Mouse (Mus musculus) inflammation-experienced regulatory T-cells, adult 6 months (primary cell): Measurements from ENCODE around the gene Aoah. TPM values are rescaled to one million over a fixed set of nuclear protein-coding genes. Genes with fewer than 3 reads are reported as not detected.

ENCODE experiments used
- ATAC-seq: one replicate; pipeline ENCODE4 v1.8.0; 2017
- polyA plus RNA-seq, 3 experiments: library from polyadenylated mRNA; unstranded; fragments of 100-300 nt; shearing (Covaris generic); gene quantifications; one replicate each; pipeline ENCODE4 v1.2.1; 2017

Gene Aoah
- polyA plus RNA-seq, 3 experiments from 2014 or later, result not detected

GRCm38 (mm10) chr13:20916698-20917511, 123.0 kb downstream of the Aoah start:
- ATAC-seq, result no peak

DNA sequence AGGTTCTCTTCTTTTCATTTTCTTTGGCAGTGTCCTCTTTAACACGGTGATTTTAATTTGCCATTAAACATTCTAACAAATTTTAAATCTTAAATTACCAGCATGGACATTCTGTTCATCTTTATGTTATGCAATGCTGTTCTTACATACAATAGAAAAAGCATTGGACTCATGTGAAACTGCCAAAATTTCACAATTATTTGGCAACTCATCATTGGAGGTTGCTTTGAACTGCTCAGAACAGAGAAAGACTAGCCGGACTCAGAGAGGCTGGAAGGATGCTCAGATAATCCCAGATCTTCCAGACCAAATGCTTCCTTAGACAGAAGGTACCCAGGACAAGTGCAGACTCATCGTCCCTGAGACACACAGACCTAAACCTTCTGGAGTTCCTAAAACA, 126.5 kb downstream of the Aoah start:
- no peak for ATAC-seq

GRCm38 (mm10) chr13:20936016-20936415, 142.1 kb downstream of the Aoah start:
- no peak for ATAC-seq

GRCm38 (mm10) chr13:20937452-20937851, 143.5 kb downstream of the Aoah start:
- ATAC-seq, result no peak

DNA sequence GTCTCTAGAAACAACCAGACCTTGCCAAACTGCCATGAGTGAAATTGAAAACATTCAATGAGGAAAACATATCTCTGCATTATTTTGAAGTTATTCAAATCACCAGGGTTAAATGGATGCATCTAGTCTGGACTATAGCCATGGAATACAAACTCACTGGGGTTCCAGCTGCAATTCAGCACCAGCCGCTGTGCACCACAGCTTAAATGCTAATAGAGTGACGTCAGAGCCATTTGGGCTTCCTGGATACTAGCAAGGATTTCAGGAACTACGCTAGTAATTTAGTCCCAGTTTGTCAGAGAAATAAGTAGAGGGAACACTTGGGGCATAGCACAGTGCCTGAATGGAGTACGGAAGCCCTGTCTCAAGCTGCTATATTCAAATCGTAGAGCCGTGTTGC, 145.2 kb downstream of the Aoah start:
- no peak for ATAC-seq

GRCm38 (mm10) chr13:20940389-20940788, 146.5 kb downstream of the Aoah start:
- ATAC-seq, result no peak

- ATAC-seq, result no peak
These were observed 147.8 kb downstream of the Aoah start for GRCm38 (mm10) chr13:20941707-20942106.

- no peak for ATAC-seq
These were observed 169.2 kb downstream of the Aoah start for GRCm38 (mm10) chr13:20963086-20963485.

GRCm38 (mm10) chr13:20981234-20982230, 187.6 kb downstream of the Aoah start:
- no peak for ATAC-seq

DNA sequence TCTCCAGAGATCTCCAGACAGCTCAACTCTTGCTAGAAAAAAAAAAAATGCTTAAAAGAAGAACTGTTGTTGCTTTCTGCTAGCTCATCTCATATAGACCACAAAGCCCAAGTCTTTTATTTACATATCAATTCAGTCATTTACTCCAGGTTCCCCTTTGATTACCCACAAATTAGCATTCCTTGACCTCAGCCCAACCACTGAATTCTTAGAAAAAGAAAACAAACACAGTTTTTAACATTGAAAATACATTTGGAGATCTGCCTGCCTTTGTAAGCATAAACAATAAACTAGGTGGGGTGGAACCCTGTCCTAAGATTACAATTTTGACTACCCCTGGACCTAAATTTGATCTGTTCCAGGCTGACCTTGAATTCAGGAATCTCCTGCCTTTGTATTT, 191.6 kb downstream of the Aoah start:
- ATAC-seq, result no peak

GRCm38 (mm10) chr13:20985961-20986360, 192.0 kb downstream of the Aoah start:
- ATAC-seq, result no peak

DNA sequence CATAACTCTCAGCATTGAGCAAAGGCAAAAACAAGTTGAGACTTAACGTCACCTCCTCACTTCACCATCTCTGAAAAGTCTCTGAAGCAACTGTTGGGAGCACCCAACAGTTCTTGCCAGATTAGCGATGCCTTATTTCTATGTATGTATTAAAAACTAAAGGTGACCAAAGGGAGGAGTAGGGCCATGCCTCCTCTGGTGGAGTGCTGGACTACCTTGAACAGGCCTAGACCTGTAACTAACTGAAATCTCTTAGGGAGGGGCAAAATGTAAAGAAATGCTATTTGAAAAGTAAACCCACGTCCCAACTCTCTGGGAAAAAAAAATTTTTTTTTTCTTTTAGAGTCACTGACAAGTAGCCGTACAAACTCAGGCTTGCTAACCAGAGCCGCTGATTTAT, 211.3 kb downstream of the Aoah start:
- no peak for ATAC-seq

DNA sequence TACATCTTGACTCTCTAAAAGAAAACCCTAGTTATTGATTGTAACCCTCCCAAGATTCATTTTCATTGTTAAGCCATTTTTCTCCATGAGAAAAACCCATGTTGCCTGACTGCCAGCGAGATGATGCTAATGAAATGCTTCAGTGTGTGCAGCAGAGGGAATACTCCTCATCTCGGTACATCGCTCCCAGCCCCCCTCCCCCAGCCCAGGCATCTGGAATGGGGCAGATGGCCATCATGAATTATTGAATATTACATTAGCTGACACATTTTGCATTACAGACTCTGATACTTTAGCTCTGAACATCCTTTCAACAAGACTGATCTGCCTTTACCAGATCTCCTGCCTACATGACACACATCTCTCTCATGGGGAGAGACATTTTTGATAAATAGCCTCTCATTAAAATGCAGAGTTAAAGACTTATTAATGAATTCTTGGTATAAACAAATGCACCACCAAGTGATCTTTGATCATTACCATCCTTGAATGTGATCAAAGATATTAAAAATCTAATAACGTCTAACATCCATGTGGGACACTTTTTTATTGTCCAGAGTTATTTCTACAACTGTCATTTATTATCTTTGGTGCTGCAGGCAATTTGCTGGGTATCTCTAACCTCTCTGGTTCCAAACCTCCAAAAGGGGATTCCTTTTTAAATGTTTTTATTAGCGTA, 211.9 kb downstream of the Aoah start:
- no peak for ATAC-seq

DNA sequence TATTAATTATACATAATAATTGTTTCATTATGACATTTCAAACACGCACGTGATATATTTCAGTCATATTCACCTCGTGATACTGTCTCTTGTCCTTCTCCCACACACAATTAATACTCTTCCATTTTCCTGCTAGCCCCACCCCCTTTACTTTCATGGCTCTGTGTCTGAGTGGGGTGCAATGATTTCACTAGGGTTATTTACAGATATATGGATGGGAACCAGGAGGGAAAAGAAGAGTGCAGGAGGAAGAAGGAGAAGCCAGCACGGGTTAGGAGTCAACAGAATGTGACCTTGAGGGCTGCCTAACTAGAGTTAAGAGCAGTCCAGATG, 212.4 kb downstream of the Aoah start:
- ATAC-seq, result no peak

DNA sequence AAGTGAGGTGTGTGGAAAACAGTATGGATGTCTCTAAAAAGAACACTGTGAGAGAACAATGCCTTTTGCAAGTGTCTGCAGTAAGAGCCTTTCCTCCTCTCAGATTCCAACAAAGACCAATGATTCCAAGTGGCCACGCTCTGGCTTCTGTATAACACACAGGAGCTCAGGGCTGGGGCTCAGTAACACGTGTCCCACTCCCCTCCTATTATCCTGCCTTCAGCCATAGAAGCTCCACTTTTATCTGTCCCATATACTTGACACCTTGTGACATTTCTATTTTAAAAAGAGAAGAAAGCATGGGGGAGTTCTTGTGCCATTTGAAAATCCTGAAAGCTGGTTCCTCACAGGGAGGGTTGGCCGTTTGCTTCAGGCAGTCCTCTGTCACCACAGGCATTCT, 219.7 kb downstream of the Aoah start:
- no peak for ATAC-seq

- no peak for ATAC-seq
These were observed 230.9 kb downstream of the Aoah start for GRCm38 (mm10) chr13:21024831-21025230.

- ATAC-seq, result no peak
These were observed 239.3 kb downstream of the Aoah start for GRCm38 (mm10) chr13:21033176-21033575.

GRCm38 (mm10) chr13:21035011-21035410, 241.1 kb downstream of the Aoah start:
- ATAC-seq, result no peak

GRCm38 (mm10) chr13:21035981-21036380, 242.1 kb downstream of the Aoah start:
- ATAC-seq, result no peak

- no peak for ATAC-seq
These were observed 246.8 kb downstream of the Aoah start for GRCm38 (mm10) chr13:21040589-21041199.

DNA sequence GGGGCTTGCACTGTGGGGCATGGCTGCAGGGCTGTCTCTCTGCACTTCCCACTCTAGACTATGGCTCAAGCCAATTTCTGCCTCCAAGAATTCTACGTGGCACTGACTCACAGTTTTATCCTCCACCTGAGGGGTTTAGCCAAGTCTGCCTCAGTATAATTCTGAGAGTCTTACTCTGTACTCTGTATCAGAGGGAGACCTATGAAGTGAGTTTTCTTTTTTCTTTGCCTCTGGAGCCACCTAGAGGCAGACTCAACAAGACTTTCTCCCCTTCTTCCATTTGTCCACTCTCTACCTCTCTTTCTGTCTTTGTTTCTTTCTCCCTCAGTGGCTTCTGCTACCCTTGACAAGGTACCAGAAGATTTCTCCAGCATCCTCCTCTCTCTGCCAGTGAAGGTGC, 256.2 kb downstream of the Aoah start:
- ATAC-seq, result no peak

DNA sequence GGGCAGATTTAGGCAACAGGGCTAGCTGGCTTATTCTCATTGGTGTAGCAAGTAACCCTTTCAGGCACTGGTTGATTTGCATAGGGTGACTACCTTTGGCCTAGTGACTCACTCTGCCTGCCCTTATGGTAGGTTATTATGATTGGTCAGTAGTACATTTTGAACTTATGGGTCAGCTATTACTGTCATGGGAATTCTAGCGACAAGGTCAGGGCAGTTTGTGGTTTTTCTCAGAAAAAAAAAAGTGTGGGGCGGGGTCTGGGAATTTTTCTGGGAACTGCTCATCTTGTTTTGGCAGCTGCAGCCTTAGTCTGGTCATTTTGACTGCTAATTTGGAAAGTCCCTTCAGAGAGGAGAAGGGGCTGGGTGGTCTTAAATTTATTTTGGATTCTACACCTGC, 272.1 kb downstream of the Aoah start:
- no peak for ATAC-seq

DNA sequence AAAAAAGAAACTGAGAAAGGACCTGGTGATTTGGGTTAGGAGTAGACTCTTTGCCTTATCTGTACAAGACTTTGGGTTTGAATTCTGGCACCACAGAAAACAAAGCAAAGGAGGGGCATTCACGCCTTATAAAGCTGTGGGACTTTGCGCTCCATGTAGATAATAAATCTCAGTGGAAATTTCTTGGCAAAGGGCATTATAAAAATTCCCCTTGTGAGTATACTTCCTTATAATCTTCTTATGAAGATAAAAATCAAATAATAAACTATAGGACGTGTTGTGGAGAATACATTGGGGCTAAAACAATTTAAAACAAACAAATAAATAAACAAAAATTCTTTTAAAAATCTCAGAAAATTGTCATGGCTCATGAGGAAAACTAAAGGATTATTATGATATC, 280.9 kb downstream of the Aoah start, which contains the start of gene Olfr1370:
Gene Olfr1370, minus strand, starts transcription at position 101 of the 400 bp plus-strand sequence.
- no peak for ATAC-seq
